Mouse (Mus musculus): ENCODE results near the gene Gss.

GRCm38 (mm10) chr2:155628519-155628918 lies 35.9 kb upstream of the Gss start:
- TF ChIP-seq TAL1 (IDR thresholded peaks at IDR 0.05; ENCODE audit: low read length) = no peak
- TF ChIP-seq GATA1 (IDR thresholded peaks at IDR 0.05; ENCODE audit: low read length) = no peak
